Mouse (Mus musculus): ENCODE measurements around the gene Tymp.

- no peak for TF ChIP-seq CTCF (IDR thresholded peaks at IDR 0.05; ENCODE audit: low read depth, low read length)
- TF ChIP-seq POLR2A (IDR thresholded peaks at IDR 0.05; ENCODE audit: extremely low read depth, insufficient read depth, low read length) = no peak
Observed at GRCm38 (mm10) chr15:89326441-89326840, 50.4 kb downstream of the Tymp start.
